Mouse (Mus musculus): ENCODE data around the gene Itpr1.

Gene Itpr1

DNA sequence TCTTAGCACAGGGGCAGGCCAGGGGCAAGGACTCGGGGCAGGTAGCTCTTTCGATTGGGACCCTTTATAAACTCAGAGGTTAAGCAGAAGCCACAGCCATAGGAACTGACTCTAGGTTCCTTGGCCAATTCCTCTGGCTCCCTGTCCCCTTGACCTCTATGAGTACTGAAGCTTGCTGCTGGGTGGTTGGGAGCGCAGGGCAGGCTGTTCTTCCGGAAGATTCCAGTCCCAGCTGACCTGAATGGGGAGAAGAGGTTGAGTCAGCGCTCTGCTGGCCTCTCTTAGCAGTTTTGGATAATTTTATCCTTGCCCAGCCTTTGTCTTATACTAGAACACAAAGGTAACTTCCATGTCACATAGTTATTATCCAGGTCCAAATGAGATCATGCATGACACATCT is 195.8 kb downstream of the Itpr1 start:
- DNase-seq: no peak

DNA sequence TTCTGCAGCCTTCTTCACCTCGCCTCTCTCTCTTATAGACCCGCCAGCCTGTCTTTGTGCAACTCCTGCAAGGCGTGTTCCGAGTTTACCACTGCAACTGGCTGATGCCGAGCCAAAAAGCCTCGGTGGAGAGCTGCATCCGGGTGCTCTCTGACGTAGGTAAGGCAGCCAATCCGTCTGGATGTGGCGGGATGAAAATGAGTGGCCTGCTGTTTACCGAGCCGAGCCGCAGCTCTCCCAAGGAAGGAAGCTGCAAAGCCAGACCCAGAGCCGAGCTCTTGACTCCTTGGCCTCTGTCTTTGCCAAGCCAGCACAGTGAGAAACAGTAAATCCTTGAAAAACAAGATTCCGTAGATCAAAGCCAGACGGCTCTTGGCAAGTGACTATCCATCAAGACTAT is 197.9 kb downstream of the Itpr1 start:
- no peak for DNase-seq

DNA sequence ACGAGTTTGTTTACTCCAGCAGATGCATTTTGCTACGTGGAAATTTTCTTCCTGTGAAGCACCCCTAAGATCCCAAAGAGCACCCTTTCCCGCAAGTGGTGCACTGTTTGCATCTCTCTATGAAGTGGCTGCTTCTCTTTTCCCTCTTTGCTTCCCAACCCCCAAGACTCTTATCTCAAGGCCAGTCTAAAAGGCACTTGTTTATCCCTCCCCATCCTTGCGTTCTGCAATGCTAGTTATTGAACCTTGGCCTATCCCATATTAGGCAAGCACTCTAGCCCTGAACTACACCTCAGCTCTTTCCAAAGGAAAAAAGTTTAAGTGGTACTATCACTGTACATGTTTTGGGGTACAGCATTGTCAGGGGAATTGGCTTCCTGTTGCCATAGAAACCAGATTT is 198.3 kb downstream of the Itpr1 start:
- no peak for DNase-seq

DNA sequence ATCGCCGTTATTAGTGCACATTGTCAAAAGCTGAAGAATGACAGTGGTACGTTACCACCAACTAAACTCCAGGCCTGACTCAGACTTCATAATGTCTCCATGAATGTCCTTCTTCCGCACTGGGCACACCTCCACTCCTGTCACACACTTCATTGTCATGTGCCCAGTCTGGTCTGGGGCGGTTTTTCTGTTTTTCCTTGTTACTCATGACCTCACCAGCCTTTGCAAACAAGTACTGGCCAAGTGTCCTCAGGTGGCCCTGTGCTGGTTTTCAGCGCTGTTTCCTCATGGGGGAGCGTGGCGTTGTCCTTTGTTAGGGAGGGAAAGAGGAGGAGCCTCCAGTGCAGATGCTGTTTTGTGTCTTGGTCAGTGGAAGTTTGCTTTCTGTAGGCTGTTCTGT is 200.1 kb downstream of the Itpr1 start:
- no peak for DNase-seq

DNA sequence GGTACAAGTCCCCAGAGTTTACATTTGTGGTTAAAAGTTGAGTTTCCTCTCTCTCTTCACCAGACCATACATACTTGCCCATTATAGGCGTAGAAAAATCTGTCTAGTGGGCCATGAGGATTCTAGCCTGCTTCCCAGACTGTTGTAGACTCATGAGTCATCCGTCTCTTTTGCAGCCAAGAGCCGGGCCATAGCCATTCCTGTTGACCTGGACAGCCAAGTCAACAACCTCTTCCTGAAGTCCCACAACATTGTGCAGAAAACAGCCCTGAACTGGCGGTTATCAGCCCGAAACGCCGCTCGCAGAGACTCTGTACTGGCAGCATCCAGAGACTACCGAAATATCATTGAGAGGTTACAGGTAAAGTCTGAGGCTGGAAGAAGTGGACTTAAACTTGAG is 200.7 kb downstream of the Itpr1 start:
- no peak for DNase-seq

DNA sequence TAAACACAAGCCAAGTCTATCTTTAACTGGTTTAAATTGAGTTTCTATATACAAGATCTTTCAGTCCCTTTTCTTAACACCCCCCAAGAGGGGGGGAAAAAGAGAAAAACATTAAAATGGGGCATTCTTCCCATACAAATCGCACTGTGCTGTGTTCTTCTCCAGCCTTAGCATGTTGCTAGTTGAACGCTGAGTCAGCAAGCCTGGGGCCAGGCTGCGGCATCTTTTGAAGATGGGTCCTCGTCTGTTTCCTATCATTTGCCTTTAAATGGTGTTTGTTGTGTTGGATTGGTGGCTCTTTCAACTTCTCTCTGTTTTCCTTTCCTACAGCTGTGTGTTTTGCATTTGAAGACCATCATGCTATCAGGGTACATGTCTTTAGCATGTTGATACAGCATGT is 203.0 kb downstream of the Itpr1 start:
- DNase-seq: no peak

DNA sequence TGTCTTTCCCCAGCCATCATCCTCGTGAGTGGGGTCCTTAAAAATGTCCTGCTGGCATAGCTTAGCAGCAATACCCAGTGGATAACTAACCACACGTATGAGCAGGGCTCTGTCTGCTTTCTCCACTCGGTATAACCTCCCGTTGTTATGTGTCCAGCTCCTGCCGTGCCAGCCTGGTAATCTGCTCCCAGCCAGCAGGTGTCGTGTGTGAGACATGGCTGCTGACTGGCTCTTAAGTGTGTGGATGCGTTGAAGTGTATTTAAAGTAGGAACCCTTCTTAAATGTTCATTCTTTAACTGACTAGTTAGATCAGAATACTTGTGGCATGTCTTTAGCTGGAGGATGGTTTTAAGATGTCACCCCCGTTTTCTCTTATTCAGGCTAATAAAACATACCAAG is 204.6 kb downstream of the Itpr1 start:
- peak; percentile 67 for DNase-seq

DNA sequence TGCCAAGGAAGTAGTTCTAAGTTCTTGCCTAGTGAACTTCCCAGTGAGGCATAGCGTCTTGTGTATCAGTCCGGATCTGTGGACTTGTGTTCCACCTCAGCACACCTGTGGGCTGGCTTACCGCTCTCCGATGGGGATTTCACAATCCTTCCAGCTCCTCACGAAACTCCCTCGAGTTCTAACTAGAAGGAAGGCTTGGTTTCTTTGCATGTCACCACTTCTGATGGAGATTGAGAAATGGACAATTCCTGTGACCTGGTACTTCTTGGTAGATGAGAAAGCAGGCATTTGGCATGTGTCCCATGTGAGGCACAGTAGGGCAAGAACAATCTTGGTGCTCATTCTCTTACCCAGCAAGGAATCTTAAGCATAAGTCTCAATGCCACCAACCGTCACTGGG is 205.3 kb downstream of the Itpr1 start:
- no peak for DNase-seq

DNA sequence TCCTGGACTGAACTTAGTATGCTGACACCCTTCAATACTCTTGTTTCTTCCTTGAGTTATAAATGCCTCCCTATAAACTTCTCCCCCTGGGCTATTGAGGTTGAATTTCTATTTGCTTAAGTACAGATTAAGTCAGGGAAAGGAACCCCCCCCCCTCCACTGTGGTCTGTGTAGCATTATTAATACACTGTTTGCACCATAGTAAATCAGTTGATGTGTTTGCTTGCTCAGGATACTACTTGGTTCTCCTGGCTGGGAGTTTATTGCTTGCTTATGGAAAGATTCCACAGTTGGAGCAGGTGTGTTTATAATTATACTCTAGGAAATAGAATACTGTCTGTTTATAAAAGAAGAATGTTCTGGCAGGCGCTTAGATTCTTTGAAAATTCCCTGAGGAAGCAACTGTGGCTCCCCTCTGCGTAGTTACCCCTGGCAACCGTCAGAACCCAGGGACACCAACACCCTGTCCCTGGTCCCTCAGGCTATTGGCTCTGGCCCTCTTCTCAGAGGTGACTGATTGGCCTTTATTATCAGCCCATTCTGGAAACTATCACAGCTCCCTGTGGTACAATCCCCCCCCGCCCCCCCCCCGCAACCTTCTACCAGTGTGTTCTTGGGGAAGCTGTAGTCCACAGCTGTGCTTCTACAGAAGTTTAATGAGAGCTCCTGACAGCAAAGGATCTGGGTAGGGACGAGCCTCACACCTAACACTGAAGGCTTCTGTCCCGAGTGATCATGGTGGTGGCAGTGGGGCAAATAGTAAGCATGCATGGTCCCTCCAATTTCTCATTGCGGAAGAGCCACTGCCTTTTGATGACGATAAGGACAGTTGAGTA is 212.1 kb downstream of the Itpr1 start:
- DNase-seq: no peak

DNA sequence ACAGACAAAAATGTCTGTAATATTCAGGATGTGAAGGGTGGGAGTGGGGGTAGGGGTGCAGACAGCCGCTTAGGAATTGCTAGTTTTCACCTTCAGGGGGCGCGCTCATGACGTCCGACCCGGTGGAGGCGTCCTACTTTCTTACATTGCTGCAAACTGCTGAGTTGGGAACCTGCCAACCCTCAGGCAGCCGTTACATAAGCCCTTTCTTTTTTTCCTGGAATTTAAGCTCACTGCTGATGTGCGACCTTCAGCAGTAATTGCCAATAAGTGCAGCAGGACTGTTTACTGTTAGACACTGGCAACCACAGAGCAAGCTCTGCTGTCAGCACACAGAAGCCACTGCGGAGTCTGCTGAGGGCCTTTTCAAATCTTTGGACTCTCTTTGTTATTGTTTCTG is 213.9 kb downstream of the Itpr1 start:
- peak; percentile 81 for DNase-seq

DNA sequence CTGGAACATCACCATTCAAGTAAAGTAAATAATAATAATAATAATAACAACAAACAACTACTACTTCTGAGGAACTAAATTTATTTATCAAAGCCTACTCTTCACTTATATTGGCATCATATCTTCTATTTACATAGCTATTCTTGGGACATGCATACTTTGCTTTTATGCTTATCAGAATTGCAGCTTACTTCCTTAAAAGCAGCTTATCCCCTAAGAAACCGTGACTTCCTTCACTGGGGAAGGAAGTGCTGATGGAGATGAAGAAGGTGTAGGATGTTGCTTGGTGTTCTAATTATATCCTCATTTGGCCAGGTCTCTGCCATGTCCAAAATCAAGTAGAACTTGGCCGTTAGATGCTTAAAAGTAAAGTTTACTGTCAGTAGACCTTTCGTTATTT is 215.5 kb downstream of the Itpr1 start:
- no peak for DNase-seq

DNA sequence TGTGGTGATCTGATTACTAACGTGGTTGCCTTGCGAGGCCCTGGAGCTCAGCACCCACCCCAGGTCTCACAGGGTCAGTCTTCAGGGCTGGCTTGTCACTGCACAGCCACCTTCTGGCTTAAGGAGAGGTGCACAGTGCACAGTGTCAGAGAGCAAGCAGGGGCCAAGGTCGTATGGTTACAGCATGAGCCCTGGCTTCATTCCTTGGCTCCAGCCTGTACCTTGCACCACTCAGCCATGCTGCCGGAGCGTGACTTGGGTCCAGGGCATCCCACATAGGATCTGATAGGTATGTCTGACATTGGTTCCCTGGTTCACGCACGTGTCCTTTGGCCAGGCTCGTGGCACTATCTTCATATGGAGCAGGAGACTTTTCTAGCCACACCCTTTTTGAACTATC is 217.1 kb downstream of the Itpr1 start:
- DNase-seq: no peak

DNA sequence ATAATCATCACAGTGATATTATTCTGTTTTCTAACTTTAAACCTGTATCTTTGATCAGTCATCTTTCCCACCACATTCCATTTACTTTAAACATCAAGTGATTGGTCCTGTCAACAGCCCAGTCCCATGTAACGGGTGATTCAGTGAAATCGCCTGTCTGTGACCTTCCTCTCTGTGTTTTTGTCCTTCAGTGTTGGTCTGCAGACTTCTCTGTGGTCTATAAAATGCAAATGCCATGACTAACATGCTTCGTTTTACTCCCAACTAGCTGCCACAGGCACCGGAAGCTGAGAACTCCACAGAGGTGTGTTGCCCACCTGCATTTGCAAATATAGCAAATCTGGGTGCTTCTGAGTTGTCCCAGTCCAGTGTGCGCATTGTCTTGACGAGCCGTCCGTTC is 218.3 kb downstream of the Itpr1 start:
- DNase-seq: no peak

DNA sequence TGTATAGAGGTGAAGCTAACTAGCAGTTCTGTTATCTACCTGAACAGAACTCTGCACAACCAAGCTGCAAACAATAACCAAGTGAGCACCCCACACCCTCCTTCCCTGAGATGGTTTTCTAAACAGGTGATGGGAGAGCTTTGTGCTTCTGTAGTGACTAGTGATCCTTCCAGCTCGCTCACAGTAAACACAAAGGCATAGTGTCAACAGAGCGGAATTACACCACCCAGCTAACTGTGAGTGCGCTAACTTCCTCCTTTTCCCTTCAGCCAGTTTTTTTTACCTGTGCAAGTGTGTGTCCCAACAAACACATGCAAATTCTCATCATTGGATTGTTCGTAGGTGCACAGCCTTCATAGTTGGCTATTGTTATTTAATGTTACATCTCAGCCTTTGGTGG is 219.9 kb downstream of the Itpr1 start:
- no peak for DNase-seq

DNA sequence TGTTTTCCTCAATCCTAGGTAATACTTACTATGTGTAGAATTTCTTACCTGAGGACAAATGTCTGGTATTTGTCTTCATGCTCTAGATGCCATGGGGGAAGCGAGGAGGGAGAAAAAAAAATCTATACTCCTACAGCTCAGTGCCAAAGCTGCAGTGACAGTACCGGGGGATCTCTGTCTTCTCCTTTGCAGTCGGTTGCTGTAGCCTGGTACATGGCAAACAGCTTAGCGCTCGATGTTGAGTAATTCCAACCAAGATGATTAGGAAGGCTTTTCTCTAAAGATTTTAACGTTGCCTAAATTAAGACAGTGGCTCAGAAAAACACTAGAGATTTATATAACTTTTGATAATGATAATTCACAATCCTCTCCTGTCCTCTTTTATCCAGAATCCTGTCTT is 221.9 kb downstream of the Itpr1 start:
- no peak for DNase-seq

DNA sequence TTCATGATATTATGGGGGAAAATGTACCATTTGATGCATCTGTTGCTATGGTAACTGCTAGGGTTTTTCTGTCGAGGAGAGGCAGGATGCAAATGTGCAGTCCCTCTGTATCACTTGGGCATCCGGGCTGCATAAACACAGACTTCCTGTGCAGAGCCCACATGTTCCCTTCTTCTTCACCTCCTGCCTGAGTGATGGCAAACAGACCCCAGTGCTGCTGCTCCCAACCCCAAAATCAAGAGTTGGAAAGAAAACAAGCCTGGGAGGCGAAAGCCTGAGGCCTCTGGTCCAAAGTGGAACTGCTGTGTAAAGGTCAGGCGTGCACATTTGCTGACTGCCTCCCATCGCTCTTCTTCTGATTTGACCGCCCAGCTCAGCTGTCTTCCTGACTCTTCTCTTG is 222.6 kb downstream of the Itpr1 start:
- no peak for DNase-seq

DNA sequence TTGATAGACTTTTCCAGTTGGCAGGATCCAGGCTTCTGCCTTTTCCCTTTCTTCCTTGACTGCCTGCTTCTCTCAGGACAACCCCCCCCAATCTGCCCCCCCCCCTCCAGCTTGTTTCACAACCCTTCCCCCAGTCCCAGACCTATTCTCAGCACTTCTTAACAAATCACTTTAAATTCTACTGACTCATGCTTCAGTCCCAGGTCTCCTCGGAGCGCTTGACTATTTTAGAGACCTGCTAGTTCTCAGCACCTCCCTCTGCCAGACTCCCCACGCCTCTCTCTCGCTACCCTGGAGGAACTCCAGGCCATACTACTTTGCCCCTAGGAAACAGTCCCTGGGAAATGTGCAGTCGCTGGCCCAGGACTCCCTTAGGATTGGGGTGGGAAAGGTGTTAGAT is 223.7 kb downstream of the Itpr1 start:
- DNase-seq: no peak

DNA sequence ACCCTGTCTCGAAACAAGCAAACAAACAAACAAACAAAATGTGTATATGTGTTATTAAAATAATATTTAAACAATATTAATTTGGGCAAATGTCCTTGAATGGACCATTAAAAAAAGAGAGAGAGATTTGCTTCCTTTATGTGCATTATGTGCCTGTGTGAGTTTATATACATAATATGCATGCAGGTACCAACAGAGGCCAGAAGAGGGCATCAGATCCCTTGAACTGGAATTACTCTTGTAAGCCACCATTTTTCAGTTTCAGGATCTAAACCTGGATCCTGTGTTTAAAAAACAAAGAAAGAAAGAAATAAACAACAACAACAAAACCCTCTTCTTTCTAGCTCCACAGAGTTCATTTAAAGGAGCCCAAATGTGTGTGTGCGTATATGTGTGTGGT is 228.4 kb downstream of the Itpr1 start:
- DNase-seq: no peak

DNA sequence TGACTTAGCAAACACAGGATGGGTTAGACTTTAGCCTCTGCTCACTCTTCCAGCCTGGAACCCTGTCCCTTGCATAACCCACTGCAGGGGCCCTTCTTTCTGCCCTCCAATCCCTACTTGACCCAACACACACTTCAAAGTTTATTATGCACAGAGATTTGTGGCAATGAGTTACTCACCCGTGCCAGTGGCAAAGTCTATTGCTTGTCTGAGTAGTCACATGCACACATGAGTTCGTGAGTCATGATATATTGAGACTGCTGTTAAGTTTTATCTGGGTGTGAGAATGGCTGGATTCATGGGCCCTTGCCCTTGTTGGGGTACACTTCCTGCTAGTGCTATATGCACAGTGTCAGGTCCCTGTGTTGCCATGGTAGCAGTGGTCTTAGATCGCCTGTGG is 229.4 kb downstream of the Itpr1 start:
- DNase-seq: no peak

DNA sequence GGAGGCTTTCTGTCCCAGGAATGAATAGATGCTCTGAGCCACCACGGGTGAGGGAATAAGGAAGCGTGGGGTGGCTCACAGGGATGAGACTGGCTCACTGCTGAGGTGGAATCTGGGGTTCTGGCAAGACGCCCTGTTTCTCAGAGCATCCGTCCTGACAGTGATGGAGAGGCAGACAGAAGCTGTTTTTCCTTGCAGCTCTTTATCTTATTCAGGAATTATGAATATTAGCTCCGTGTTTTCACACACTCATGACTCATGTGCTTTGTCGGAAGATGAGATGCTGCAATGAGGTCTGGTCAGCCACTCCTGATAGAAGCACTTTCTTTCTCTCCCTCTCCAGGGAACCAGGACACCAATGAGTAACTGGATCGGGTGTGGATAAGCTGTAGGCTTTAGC is 231.5 kb downstream of the Itpr1 start:
- DNase-seq: peak; percentile 50

DNA sequence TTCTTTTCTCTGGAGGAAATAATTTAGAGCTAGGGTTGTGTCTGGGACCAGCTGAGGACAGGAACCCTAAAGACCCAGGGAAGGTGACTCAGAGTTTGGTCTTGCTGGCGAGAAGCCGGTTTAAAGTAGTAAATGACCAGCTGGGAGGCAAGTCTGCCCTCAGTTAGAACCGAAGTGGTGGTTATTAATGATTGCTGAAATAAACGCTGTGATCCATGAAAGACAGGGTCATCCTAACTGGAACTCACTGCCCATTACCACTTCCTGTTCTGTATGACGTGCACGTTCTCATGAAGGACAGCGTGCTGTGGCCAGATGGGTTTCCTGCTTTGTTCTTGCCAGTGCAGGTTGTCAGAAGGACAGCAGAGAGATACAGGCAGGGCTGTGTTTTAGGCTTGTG is 232.1 kb downstream of the Itpr1 start:
- no peak for DNase-seq

DNA sequence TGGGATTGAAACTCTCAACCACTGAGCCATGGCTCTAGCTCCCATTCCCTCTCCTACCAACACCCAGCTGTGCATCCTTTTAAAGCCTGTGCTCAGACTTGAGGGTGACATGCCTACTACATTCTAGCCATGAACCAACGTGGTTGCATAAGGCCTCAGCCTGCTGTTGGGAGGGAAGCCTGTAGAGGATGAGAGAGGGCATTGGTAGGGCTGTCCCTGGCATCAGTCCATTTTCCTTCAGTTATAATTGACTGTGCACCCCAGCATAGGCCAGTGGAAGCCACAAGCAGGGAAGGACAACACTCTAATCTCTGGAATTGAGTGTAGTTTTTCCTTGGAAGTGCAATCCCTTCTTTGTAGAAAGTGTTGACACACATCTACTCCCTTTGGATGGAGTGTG is 233.9 kb downstream of the Itpr1 start:
- no peak for DNase-seq

DNA sequence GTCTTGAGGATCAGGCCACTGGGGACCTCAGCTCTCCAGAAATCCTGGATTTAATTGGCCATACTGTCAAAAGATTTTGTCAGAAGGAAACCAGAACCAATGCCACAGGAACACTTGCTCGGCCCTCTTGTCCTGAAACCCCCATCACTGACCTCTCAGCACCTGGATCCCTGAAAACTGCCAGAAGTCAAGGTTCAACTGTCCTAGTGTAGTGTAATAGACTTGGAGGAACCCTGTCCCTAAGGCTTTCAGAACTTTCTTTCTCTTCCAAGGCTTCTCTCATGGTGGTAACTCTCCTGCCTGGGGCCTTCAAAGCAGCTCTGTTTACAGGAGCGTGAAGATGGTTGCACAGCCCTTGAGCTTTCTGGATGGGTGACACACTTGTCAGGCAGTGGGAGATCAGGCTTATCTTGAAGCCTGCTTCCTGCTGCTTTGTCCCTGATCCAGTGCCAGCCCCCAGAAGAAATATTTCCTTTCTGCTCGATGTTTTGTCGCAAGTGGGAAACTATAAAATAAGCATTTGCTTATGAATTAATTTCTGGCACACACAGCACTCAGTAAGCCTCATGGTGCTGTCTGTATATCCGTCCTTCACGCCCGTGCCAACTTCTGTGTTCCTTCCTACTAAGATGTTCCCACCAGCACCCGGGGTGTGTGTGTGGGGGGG is 234.4 kb downstream of the Itpr1 start:
- peak; percentile 28 for DNase-seq

DNA sequence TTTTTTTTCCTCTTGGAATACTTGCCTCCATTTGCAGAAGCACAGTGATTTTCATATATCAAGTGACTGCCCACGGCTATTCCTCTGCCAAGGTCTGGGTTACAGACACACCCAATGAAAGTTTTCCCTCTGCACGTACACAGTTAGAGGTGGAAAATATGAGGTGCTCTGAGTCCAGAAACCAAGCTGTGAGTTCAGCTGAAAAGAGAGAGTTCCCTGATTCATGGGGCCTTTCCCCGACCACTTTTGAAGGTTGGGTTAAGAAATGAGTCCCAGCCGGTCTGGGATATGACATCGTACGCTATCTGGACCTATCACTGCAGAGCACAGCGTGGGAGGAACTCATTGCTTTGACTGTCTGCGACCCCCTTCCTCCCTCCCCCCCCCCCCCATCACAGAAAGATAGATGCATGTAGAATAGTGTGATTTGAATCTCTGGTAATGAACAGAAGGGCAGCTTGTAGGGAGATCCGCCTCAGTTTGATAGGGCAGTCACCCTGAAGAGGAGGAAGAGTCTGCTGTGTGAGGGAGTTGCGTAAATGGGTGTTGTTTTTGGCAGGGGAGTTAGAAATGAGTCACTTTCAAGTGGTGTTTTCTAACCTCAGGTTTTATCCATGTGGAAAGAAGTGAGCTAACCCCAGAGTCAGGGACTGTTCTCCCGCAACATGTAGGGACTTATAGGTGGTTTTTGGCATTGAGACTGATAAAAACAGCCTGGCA is 235.3 kb downstream of the Itpr1 start:
- no peak for DNase-seq

All from right cerebral cortex, postnatal 25 days (tissue).